ENCODE assay signal across 28 mouse cellular contexts in genomic region chr14:47191861-47192260, GRCm38 (mm10). TPM values are rescaled to one million over a fixed set of nuclear protein-coding genes. Genes with fewer than 3 reads are reported as not detected.
DNase-seq lines count a peak whose midpoint lies in the region; ATAC-seq lines count a peak whose summit lies in the region.
"Had no signal": no experiment of that assay in that cellular context is flagged by ENCODE, and none has a peak within 500 bp of the region (broad histone marks: within the 10 kb centered on the region; RNA-seq: fewer than 3 reads in every experiment).

No protein-coding gene starts in this region.

- H3K9me3 ChIP-seq in liver, embryonic 12.5 days (replicated peaks) = no peaks in the 10 kb centered on the region
- no peaks in the 10 kb centered on the region for H3K9me3 ChIP-seq in liver, embryonic 11.5 days (ENCODE audit: control insufficient read depth, low read length)
- H3K9me3 ChIP-seq in liver, embryonic 16.5 days (replicated peaks; ENCODE audit: control insufficient read depth, low read length) = no peaks in the 10 kb centered on the region
- H3K9me3 ChIP-seq: embryonic facial prominence, embryonic 12.5 days; embryonic facial prominence, embryonic 15.5 days; G1E; heart, embryonic 12.5 days; heart, embryonic 15.5 days had no signal

- DNase-seq in heart, adult 11 months = peak; percentile 23
- no peak for DNase-seq in heart, postnatal 14 days
- DNase-seq in liver, embryonic 11.5 days (ENCODE audit: low spot score) = no peak
- no peak for DNase-seq in right cerebral cortex, postnatal 4 days
- no peak for DNase-seq in adrenal gland, adult 2 months
- DNase-seq: adrenal gland, postnatal 14 days; B cell, adult 2 months; cerebellum, adult 11 months; cerebellum, adult 2 months; cerebellum, adult 9-11 months; cerebellum, postnatal 25 days; forebrain, postnatal 0 days; gastrocnemius, adult 2 months; gastrocnemius, postnatal 14 days; heart, adult 18-20 months; heart, postnatal 10 days; heart, postnatal 4 days had no signal

- no peaks in the 10 kb centered on the region for H3K36me3 ChIP-seq in liver, embryonic 12.5 days
- no peaks in the 10 kb centered on the region for H3K36me3 ChIP-seq in liver, embryonic 11.5 days (ENCODE audit: control insufficient read depth, insufficient read depth, low read length)
- H3K36me3 ChIP-seq in liver, embryonic 16.5 days (ENCODE audit: control insufficient read depth, insufficient read depth) = no peaks in the 10 kb centered on the region
- H3K36me3 ChIP-seq: embryonic facial prominence, embryonic 12.5 days; embryonic facial prominence, embryonic 15.5 days; G1E; heart, embryonic 12.5 days; heart, embryonic 15.5 days had no signal

- H3K4me3 ChIP-seq in liver, embryonic 12.5 days = no peak overlapping the region
- H3K4me3 ChIP-seq in liver, embryonic 11.5 days (ENCODE audit: low read depth, low read length) = no peak overlapping the region
- H3K4me3 ChIP-seq in liver, embryonic 16.5 days (ENCODE audit: low read depth, low read length) = no peak overlapping the region
- H3K4me3 ChIP-seq: embryonic facial prominence, embryonic 12.5 days; embryonic facial prominence, embryonic 15.5 days; gastrocnemius, adult 2 months; heart, embryonic 12.5 days; heart, embryonic 15.5 days had no signal

- peak overlapping the region; percentile 30; the same call in 1 of the 2 replicates for H3K27ac ChIP-seq in liver, embryonic 12.5 days
- H3K27ac ChIP-seq in liver, embryonic 11.5 days (ENCODE audit: low read depth, low read length) = no peak overlapping the region
- 0 out of 2 replicates have a peak overlapping the region, but pooled peaks have one; percentile 30 for H3K27ac ChIP-seq in liver, embryonic 16.5 days (ENCODE audit: low read length)
- H3K27ac ChIP-seq: embryonic facial prominence, embryonic 12.5 days; embryonic facial prominence, embryonic 15.5 days; gastrocnemius, adult 2 months; heart, embryonic 15.5 days; hindbrain, embryonic 14.5 days had no signal

- no peak overlapping the region for H3K9ac ChIP-seq in liver, embryonic 12.5 days
- H3K9ac ChIP-seq in liver, embryonic 11.5 days (ENCODE audit: low read depth, low read length) = no peak overlapping the region
- H3K9ac ChIP-seq in liver, embryonic 16.5 days (ENCODE audit: low read depth, low read length) = no peak overlapping the region
- H3K9ac ChIP-seq: embryonic facial prominence, embryonic 12.5 days; embryonic facial prominence, embryonic 15.5 days; forebrain, postnatal 0 days; heart, embryonic 12.5 days; heart, embryonic 15.5 days; hindbrain, embryonic 14.5 days had no signal

- H3K27me3 ChIP-seq in liver, embryonic 12.5 days (replicated peaks) = peaks cover 25% of the 10 kb centered on the region
- H3K27me3 ChIP-seq in liver, embryonic 11.5 days (replicated peaks; ENCODE audit: control insufficient read depth, insufficient read depth, low read length) = peaks cover 12% of the 10 kb centered on the region; the same call in 1 of the 2 replicates
- H3K27me3 ChIP-seq in liver, embryonic 16.5 days (ENCODE audit: control insufficient read depth, insufficient read depth, low read depth, low read length) = peaks cover 10% of the 10 kb centered on the region; the same call in 1 of the 2 replicates
- H3K27me3 ChIP-seq: CH12.LX; heart, embryonic 12.5 days; heart, embryonic 15.5 days had no signal

- no peak for ATAC-seq in liver, embryonic 12.5 days
- no peak for ATAC-seq in liver, embryonic 11.5 days (replicated peaks; ENCODE audit: low FRiP score)
- no peak for ATAC-seq in liver, embryonic 16.5 days (ENCODE audit: low read depth)
- ATAC-seq: forebrain, embryonic 14.5 days; forebrain, postnatal 0 days; Patski had no signal

- intact Hi-C loops in heart, postnatal 14 days (cut with DNase I) = no loop called here

- no peak overlapping the region for H3K4me2 ChIP-seq in liver, embryonic 12.5 days
- no peak overlapping the region for H3K4me2 ChIP-seq in liver, embryonic 11.5 days
- no peak overlapping the region for H3K4me2 ChIP-seq in liver, embryonic 16.5 days (ENCODE audit: low read depth, low read length)
- H3K4me2 ChIP-seq: embryonic facial prominence, embryonic 12.5 days; embryonic facial prominence, embryonic 15.5 days; heart, embryonic 12.5 days; heart, embryonic 15.5 days; hindbrain, embryonic 14.5 days had no signal

- 28% methylated on average over 5 of the region's 5 CpGs for WGBS in liver, embryonic 12.5 days (ENCODE audit: insufficient replicate concordance)
- 31% methylated on average over 5 of the region's 5 CpGs for WGBS in liver, embryonic 11.5 days
- 30% methylated on average over 5 of the region's 5 CpGs for WGBS in liver, embryonic 16.5 days (ENCODE audit: insufficient replicate concordance)

- H3K4me1 ChIP-seq in liver, embryonic 12.5 days = peaks cover 36% of the 10 kb centered on the region
- H3K4me1 ChIP-seq in liver, embryonic 11.5 days (replicated peaks; ENCODE audit: control insufficient read depth, insufficient read depth, low read length) = peaks cover 10% of the 10 kb centered on the region; the same call in 1 of the 2 replicates
- peaks cover 21% of the 10 kb centered on the region for H3K4me1 ChIP-seq in liver, embryonic 16.5 days (ENCODE audit: control insufficient read depth, low read depth, low read length)

RNA-seq across cellular contexts. Expression of gene Gch1, which starts 2.6 kb away (rescaled TPM):
- total RNA-seq in heart, postnatal 14 days (2021) = 1 to 10 TPM; 8.0 to 8.1 TPM
- polyA plus RNA-seq in liver, embryonic 12.5 days (2016; fragmentation: Nextera tagmentation; extraction: Ambion mirVana) = 3.4 and 3.7 TPM in 2 replicates
- polyA plus RNA-seq in liver, embryonic 11.5 days (2014; fragmentation: Nextera tagmentation; extraction: Ambion mirVana) = 3.4 TPM in 2 replicates
- 3.8 and 4.6 TPM in 2 replicates for polyA plus RNA-seq in liver, embryonic 16.5 days (2015; fragmentation: Nextera tagmentation; extraction: Ambion mirVana)
- 10 to 100 TPM; 77.0 to 85.2 TPM for total RNA-seq in adrenal gland, adult 2 months (2021)
- 72.9 and 82.2 TPM in 2 replicates for polyA plus RNA-seq in adrenal gland, adult 2 months (2012; rRNA removed)

Comparison
In these comparisons a context has a peak if more than half of its experiments do, and no peak if none do; other contexts are left out.
1. RNA of gene Gch1, which starts 2.6 kb away (polyA plus RNA-seq): 72.9 to 82.2 TPM in adrenal gland, adult 2 months; 3.8 to 4.6 TPM in liver, embryonic 16.5 days, 3.4 to 3.7 TPM in liver, embryonic 12.5 days and 3.4 TPM in liver, embryonic 11.5 days; every median in the first group is over 10 times any median in the second.